Mouse (Mus musculus) adrenal gland, postnatal 10 days (tissue): ENCODE measurements at regions not wholly inside any gene's neighbourhood (a gene's known extent, or its start where the extent isn't known, plus 50 kb on each side); places are given as distances from the start of the nearest gene placed in this dataset.
"Not testable (repeated sequence)": the region's sequence is repeated elsewhere in the genome, so short reads cannot be mapped to it uniquely, and the experiment has no call there.

Experiments
- DNase-seq: peaks from one replicate; pipeline ENCODE4 v3.0.0; 2021; ENCODE audit warnings: mixed read lengths

DNA sequence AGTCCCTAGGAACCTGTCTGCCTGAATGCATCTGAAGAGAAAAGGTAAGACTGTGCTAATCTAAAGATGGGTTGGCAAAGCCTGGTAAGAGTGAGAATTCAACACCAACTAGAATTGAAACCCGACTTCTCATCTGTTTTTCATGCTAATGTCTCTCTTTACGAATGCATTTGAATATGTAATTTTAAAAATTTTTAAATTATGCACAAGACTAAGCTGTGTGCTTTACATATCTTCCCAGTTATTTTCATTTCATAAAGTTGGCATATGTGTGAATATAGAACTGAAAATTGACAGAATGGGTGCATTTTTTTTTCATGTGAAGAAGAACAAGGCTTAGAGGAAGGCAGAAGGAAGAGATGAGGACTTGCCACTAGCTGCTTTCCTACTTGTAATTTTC, 267.2 kb upstream of the Ube2e3 start:
- DNase-seq = no peak

DNA sequence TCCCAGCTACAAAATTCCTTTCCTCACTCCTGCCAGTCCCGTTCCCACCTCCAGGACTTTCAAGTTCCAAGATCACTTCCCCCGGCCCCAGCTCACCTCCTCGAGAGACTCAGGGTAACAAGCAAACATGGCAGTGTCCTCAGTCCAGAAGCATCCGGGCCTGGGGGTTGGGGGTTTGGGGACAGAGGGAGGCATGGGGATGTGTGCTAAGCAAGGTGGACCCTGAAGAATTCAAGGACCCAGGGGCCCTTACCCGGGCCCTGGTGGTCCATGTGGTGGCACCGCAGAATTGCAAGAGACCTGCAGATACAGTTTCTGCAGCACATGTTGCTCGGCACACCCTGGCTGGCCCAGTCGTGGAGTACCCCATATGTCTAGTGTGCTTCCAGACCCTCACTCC, 269.9 kb upstream of the Ube2e3 start:
- no peak for DNase-seq

DNA sequence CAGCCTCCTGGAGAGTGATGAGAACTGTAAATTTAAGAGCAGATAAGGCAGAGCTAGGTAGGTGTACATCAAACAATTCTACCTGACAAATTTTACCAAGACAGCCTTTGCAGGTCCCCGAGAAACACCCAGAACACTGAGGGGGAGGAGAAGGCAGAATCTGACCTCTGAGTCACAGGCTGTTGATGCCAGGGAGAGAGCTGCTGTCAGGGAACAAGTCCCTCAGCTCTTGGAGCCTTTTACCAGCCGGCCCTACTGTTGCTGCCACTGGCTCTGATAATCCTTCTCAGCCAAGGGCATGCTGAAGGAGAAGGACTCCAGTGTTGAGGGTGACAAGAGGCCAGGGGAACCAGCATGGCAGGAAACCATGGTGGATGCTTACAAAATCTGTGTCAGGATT, 271.7 kb upstream of the Ube2e3 start:
- DNase-seq = peak; percentile 15

DNA sequence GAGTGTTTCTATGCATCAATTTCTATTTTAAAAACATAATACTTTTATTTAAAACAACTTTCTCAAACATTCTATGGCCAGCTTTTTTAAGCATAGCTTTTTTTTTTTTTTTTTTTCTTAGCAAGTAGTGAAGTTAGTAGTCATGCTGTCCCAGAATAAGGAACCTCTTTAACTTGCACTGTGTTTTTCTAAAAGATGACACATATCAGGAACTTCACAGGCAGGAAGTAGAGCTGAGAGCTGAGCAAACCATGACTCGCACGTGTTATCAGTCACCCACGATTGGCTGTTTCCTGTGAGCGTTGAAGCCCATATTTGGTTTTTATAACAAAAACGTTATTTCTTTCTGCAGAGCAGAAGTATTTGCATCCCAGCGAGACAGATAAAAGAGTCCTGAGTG, 287.9 kb upstream of the Ube2e3 start:
- no peak for DNase-seq

DNA sequence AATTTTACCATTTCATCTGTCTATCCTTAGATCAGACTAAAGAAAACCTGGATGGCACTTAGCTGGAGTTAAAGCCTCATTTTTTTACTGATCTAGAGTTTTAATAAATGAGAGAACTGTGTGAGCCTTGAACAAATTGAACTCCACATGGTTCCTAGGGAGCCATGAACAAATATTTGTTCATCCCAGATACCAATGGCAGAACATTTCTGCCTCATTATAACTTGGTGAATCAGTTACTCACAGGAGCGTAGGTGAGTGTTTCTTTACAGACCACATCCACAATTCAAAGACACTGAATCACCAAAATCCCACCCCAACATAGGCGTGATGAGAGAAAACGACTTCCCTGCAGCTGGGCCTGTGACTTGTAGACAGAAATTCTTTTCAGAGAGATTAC, 295.4 kb upstream of the Ube2e3 start:
- no peak for DNase-seq

DNA sequence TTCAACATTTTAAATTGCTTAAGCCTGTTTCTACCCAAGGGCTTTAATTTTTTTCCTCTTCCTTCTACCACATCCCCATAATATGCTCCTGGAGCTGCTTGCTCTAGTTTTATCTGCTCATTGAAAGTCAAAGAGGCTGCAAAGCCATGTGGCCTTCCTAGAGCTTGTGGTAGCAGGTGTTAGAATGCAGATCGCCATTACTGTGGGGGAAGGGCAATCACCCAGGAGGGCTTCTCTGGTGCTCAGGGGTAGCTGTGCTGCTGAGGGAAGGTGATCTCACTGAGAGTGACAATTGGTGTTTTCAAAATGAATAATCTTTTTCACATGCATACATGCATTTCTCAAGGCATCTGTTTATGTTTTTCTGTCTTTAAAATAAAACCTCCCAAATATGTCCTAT, 309.8 kb upstream of the Ube2e3 start:
- no peak for DNase-seq

DNA sequence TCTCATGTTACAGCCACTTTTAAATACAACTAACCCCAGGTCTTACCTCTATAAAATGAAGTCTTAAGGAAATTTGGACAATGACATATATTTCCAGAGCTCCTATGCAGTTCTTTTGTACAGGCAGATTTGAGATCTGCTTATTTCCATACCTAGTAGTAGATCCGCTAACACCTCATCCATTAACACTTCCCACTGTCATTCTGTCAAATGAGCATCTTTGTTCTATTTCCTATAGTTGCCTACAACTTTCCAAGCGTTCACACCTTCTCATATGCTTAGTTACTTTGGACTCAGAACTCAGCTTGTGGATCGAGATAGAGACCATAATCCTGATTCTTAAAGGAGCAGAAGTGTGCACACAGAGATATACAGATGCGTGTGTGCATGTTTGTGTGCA, 316.8 kb upstream of the Ube2e3 start:
- no peak for DNase-seq

DNA sequence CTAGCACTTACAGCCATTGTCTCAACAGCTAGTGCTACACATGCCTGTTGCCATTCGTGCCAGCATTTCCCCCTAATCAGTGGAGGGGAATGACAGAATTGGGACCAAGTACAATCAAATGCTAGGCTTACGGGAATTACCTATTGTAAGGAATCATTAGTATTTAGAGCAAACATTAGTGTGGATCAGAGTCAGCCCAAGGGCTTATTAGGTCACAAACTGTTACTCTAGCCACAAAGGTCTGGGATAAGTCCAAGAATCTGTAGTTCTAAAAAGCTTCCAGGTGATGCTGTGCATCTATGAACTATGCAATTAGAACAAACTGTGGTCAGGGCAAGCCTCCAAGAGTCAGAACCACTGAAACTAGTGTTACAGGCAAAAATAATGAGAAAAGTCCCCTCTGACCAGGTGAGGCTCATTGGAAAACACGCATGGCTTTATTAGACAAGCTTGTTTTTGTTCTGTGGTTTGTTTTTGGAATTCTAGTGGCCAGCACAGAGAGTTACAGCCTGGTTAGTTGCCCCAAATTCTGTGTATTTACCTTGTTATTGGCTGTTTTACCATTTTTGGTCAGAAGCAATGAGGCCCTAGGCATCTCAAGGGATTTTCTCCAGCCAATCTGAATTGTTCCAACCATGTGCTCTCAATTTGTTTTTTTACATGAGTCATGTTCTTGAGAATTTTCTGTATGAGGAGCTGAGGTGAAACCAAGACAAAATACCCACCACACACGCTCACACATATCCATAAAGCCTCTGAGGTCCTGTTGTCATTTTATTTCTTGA, 319.0 kb upstream of the Ube2e3 start:
- DNase-seq = no peak

DNA sequence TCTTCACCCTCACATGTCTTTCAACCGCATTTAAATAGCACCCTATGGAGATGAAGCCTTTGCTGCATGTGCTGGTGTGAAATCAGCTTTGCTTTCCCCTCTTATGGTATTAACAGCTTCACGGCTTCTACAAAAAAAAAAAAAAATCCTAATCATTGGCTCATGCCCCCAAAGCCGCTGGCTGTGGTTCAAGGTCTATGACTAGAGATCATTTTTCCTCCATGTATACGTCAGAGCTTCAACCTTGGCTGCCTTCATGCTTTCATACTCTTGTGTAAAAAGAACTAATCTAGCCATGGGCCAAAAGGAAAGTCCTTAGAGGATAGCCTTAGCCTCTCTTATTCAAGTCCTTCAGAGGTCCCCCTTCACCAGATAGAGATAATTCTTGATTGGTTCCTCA, 320.6 kb upstream of the Ube2e3 start:
- peak; percentile 79 for DNase-seq

DNA sequence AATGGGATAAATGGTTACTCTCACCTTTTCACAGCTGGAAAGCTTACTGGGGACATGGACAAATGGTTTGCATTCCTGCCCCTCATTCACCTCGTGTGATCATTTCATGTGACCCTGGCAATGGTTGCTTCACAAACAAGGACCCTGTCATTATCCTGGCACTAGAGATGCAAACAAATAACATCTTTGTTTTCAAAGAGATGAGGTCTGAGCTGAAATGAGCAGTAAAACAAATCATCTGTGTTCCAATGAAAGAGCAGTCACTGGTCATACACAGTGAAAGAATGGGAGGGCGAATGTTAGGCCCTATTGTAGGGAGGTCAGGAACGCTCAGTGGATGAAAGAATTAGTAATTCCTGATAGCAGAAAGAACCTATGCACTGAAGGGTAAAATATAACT, 327.5 kb upstream of the Ube2e3 start:
- no peak for DNase-seq

DNA sequence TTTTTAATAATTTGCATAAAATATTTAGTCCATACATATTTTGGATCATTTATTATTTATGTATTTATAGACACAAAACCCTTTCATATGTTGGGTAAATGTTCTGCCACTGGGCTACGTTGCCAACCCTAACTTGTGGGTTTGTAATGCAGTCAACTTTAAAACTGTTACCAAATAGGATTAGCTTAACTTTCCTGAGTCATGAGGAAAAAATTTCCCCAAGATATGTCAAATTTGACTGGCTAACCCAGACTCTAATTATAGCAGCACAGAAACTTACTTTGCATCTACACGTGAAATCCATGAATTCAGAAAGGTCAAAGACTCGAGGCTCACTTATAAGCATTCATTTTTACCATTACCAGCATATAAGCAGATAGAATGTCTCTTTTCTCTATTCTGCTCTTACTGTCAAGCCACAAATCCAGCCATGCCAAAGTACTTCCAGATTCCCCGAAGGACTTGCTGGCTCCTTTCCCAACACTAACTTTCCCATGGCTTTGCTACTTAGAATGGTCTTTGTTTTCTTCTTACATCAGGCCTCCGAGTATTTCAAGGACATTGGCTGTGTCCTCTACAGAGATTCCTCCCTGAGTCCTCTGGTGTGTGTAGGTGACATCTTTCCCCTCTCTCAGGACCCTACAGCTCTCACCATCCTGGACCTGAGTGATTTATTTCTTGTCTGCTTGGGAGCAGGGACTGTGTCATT, 328.2 kb upstream of the Ube2e3 start:
- DNase-seq = peak; percentile 34

DNA sequence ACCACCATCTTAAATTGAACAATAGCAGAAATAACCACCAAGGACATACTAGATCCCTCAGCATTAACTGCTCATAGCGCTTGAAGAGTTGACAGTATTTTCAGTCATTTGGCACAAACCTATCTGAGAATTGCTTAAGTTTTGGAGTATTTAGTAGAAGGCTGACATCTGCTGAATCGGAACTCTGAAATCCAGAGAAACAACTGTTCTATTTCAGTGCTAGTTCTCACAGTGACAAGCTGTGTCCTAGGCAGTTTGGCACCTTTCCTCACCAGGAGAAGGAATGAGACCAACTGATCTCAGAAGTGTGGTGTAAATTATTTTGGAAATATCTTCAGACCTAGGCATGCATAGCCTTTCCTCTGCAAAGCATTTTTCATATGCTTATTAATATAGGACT, 330.4 kb upstream of the Ube2e3 start:
- DNase-seq = no peak

DNA sequence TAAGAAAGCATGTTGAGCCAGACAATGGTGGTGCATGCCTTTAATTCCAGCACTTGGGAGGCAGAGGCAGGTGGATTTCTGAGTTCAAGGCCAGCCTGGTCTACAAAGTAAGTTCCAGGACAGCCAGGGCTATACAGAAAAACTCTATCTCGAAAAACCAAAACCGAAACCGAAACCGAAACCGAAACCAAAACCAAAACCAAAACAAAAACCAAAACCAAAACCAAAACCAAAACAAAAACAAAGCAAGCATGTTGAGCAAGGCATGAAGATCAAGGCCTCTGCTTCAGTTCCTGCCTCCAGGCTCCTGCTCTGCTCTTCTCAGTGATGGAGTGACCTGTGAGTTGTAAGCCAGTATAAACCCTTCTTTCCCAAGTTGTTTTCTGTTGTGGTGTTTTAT, 334.0 kb upstream of the Ube2e3 start:
- not testable (repeated sequence) for DNase-seq

DNA sequence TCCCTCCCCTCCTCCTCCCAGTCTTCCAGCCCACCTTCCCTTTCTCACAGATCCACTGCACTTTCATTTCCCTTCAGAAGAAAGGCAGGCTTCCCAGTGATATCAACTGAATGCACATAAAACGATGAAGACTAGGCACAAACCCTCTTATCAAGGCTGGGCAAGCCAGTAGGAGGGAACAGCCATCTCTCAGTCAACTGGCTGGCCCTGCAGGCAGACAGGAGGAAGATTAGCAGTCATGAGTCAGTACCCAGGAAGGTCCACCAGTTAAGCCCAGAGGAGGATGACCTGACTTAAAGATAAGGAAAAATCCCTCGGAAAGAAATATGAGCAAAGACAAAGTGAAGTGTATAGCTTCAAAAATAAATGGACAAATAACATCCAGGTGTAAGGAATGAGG, 337.4 kb upstream of the Ube2e3 start:
- DNase-seq = no peak

DNA sequence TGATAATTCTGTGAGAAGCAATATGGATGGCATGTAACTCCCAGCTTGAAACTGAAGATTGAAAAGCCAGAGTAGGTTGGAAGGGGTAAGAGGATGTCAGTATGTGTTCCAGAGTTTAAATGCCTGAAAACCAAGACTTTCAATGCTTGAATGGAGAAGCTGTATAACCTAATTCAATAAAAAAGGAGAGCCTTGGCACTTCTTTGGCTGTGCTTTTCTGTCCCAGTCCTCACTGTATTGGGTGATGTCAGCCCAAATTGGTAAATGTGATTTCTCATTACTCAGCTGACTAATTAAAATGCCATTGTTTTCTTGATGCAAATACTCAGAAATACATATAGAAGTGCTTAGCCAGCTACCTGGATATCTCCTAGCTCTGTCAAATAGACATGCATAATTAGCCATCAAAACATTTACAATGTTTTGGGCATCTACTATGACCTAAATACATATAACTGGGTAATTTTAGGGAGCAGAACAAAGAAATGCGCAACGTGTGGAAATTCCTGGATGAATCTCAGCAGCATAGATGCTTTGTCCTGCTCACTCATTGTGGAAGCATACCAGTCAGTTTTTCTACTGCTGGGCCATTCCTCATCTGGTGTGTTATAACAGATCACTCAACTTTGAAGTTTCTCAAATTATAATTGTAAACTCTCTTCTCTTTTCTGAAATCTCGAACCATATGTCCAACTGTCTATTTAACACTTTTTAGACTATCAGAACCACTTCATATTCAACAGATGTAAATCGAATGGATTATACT, 347.5 kb upstream of the Ube2e3 start:
- DNase-seq = no peak

DNA sequence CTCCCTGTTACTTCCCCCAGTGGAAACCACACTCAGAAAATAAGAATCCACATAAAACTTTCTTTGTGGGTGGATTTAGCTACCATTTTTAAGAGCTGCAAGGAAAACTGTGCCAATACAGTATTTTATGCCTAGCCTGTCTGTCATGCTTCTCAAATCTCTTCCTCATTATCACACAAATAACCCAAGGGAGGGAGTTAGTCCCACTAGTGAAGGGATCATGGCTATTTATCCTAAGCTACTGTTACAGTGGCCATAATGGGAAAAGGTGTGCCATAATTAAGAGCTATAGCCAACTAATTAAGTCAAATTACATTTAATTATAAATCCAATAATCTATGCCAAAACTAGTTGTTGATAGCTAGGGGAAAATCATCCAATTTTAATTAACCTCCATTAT, 374.8 kb upstream of the Ube2e3 start:
- DNase-seq = no peak

DNA sequence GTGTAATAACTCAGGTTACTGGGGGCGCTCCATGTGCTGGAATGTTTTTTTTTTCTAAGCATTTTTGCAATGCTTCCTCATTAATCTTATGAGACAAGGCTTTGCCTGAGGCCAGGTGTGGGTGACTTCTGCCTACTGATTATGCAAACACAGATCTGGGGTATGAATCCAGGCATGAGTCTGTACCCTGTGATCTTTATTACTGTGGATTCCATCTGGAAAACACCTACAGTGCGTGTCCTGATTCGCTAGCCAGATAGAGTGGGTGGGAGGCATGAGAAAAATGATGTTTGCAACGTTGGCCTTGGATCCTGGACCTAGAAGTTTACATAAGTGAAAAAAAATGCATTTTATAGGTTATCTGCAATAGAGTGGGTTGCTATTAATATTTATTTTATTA, 387.9 kb upstream of the Ube2e3 start:
- DNase-seq = no peak

DNA sequence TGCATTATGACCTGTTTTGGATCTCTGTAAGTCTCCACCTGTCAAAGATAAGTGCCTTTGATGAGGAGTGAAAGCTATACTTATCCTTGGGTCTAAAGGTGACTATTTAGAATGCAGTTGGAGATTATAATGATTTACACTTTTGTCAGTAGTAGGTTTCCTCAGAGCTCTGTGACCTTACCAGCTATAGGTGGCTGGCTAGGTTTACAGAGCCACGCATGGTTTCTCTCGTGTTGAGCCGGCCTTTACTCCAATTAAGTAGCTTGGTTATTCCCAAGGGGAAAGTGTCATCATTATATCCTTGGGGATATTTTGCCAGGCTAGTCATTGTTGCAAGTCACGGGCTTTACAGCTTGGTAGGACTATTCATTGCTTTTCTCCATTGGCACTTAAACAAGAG, 408.5 kb upstream of the Ube2e3 start:
- DNase-seq = no peak

DNA sequence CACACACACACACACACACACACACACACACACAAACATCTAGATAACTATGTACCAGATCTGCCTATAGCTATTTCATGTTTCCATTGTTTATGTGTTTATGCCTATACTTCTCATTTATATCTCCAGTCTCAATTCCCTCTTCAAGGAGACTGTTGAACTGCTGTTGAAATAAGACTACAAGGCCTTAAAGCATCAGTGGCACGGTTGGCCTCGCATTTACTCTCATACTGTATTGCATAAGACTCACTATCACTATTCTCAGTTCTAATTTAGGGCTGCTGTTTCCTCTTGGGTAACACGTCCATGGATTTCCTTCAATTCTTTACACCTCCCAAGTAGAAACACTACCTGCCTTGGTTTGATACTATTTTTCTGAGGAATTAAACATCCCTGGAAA, 414.5 kb upstream of the Ube2e3 start:
- DNase-seq = no peak

DNA sequence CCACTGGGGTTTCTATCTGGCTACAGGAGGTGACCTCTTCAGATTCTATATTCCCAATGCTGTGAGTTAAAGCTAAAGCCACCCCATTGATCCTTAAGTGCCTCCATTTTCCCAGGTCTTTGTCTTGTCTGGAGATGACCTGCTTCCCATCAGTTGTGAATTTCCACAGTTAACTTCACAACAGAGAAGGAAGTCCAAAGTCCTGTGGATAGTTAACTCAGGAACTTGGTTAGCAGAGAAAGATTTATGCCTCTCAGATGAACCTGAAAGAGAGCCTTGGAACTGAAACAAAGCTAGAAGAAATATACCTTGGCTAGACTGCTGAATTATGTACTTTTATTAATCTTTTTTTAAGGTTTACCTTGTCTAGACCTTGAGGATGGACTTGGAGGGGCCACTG, 431.1 kb upstream of the Ube2e3 start:
- DNase-seq = no peak

DNA sequence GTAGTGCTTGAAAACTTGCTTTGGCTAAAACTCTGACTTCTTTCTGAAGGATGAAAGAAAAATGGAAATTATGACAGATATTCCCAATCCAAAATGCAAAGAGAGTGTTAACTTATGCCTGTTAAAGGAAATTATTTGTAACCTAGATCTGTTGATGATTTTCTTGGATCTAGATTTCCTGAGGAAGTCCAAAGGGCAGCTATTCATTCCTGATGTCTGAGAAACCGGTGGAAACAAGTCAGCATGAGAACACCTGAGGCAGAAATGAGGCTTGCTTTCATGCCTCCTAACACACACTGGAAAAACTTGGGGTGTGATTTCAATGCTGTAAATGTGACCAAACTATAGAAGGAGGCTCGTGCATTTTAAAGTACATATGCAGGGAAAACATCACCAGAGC, 432.9 kb upstream of the Ube2e3 start:
- no peak for DNase-seq

DNA sequence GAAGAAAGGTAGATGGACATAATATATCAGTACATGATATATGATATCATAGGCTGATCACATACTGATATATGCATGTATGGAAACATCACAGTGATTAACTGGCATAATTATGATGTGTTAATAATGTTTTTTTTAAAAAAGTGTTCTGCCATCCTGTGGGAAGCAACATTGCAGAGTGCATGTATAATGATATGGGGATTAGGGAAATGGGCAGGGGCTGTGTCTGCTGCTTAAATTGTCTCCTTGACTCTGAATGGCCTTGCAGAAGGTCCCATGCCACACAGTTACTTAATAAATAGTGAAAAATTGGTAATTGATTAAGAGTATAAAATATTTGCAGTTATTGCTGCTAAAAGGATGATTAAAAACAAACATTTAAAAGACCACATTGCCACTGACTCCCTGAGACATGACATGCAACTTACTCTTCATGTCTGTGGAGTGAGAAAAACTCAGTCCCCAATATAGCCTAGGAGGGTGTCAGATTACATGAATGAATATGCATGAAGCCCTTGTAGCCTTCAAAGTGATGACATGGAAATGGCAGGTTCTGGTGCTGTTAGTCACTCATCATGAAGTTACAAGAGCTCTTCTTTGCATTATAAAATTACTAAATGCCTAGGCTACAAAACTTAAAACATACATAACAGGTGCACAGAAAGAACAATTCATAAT, 440.1 kb upstream of the Ube2e3 start:
- DNase-seq = no peak
